Mouse (Mus musculus) intestine, postnatal 0 days (tissue): ENCODE measurements around the gene Prr12. TPM values are rescaled to one million over a fixed set of nuclear protein-coding genes. Genes with fewer than 3 reads are reported as not detected.
"Not testable (repeated sequence)": the region's sequence is repeated elsewhere in the genome, so short reads cannot be mapped to it uniquely, and the experiment has no call there.

Experiments
- ATAC-seq: fragments of 200-750 bp; cut with Nextera tagmentation; 2 replicates; pipeline ENCODE4 v1.8.0; 2017; ENCODE audit warnings: mild to moderate bottlenecking, moderate TSS enrichment, moderate library complexity
- H3K27ac ChIP-seq: fragments of 300-500 bp; sonication (generic); 2 replicates; pipeline ENCODE4 v1.5.1; 2014; ENCODE audit warnings: mild to moderate bottlenecking, low read depth, low read length, moderate library complexity
- H3K27me3 ChIP-seq: fragments of 300-500 bp; sonication (generic); replicated peaks from 2 replicates; pipeline ENCODE4 v1.6.1; 2014; ENCODE audit warnings: low read length, mixed read lengths; ENCODE audit not compliant: control insufficient read depth, insufficient read depth
- H3K36me3 ChIP-seq: fragments of 300-500 bp; sonication (generic); 2 replicates; pipeline ENCODE4 v1.6.1; 2014; ENCODE audit warnings: mild to moderate bottlenecking, moderate library complexity; ENCODE audit not compliant: control insufficient read depth, insufficient read depth
- H3K4me1 ChIP-seq: fragments of 300-500 bp; sonication (generic); replicated peaks from 2 replicates; pipeline ENCODE4 v1.6.1; 2014; ENCODE audit warnings: antibody characterized with exemption, low read length, mixed read lengths; ENCODE audit not compliant: control insufficient read depth, insufficient read depth
- H3K4me2 ChIP-seq: fragments of 300-500 bp; sonication (generic); replicated peaks from 2 replicates; pipeline ENCODE4 v1.6.1; 2014; ENCODE audit warnings: low read depth, mild to moderate bottlenecking, moderate library complexity
- H3K4me3 ChIP-seq: fragments of 300-500 bp; sonication (generic); 2 replicates; pipeline ENCODE4 v1.5.1; 2014; ENCODE audit warnings: low read depth, low read length
- H3K9ac ChIP-seq: fragments of 300-500 bp; sonication (generic); 2 replicates; pipeline ENCODE4 v1.6.1; 2014; ENCODE audit warnings: mild to moderate bottlenecking, low read depth, low read length
- H3K9me3 ChIP-seq: fragments of 300-500 bp; sonication (generic); 2 replicates; pipeline ENCODE4 v1.6.1; 2016; ENCODE audit warnings: mixed run types; ENCODE audit not compliant: control insufficient read depth
- CTCF ChIP-seq: sonication (generic); IDR thresholded peaks from 2 replicates; pipeline ENCODE4 v1.5.1; 2016; ENCODE audit warnings: low read depth, mild to moderate bottlenecking, control low read depth, antibody characterized with exemption, moderate library complexity
- WGBS: fragments of 180-500 bp; shearing (Covaris S2); extraction: QIAGEN DNeasy Blood & Tissue Kit; methylation state at CpG from one replicate; pipeline ENCODE4 v1.1.7; 2014; 5-methylcytosine and 5-hydroxymethylcytosine counted together
- polyA plus RNA-seq: library from polyadenylated mRNA; unstranded; fragments of >200 nt; fragmentation: Nextera tagmentation; extraction: Ambion mirVana; gene quantifications from 2 replicates; pipeline ENCODE4 v1.2.1, GENCODE M21; 2015

Gene Prr12
- polyA plus RNA-seq: 2.4 and 2.6 TPM in 2 replicates

DNA sequence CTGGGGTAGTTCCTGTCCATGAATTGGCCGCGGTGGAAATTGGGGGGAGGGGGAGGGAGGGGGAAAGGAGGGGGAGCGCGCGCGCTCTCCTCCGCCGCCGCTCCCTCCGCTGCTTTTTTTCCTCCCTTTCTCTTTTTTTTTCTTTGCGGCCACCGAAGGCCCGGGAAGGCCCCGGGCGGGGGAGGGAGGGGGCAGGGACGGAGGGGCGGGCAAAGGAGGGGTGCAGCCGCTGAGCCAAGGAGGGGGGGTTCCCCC lies at the start of gene Prr12:
Gene Prr12, minus strand, starts transcription at position 20 of the 255 bp plus-strand sequence.
- H3K36me3 ChIP-seq: peaks cover 28% of the 10 kb centered on the region
- ATAC-seq: peak; percentile 5; the same call in 1 of the 2 replicates
- 2% methylated on average over 16 of the region's 18 CpGs for WGBS

DNA sequence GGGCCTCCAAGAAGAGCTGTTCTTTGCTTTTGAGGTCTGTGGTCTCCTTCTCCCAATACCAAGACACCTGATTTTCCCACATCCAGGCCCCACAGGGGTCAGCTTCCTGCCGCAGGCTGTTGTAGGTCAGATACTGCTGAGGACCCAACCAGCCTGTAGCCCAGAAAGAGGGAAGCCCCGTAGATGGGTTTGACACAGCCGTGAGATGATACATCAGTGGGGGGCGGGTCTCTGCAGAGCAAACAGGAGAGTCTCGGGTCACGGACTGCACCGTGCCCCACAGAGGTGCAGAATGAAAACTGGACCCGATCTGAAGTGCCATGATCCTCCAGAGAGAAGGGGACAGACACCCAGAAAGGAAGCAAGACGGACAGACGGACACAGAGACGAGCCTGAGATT lies 49.8 kb upstream of the Prr12 start:
- Histone ChIP-seq H3K9me3 (no peaks in the 10 kb centered on the region), H3K36me3 (peaks cover 15% of the 10 kb centered on the region; the same call in 1 of the 2 replicates), H3K9ac (peak overlapping the region; percentile 71), H3K4me2 (peak overlapping the region; percentile 67), H3K27me3 (no peaks in the 10 kb centered on the region), H3K27ac (peak overlapping the region; percentile 85), H3K4me3 (peak overlapping the region; percentile 45), H3K4me1 (no peaks in the 10 kb centered on the region; the same call in none of the 2 replicates)
- 52% methylated on average over 11 of the region's 11 CpGs for WGBS
- ATAC-seq: no peak
- TF ChIP-seq CTCF: no peak

More for the DNA sequence above, at the start of gene Prr12:
- no peak for TF ChIP-seq CTCF
- peak within 1 kb of the TSS; percentile 75 for H3K9ac ChIP-seq
- peaks cover 4% of the 10 kb centered on the region; the same call in 1 of the 2 replicates for H3K4me1 ChIP-seq
- no peaks in the 10 kb centered on the region for H3K9me3 ChIP-seq
- H3K4me3 ChIP-seq: peak within 1 kb of the TSS; percentile 90
- peak within 1 kb of the TSS; percentile 93 for H3K27ac ChIP-seq
- H3K4me2 ChIP-seq: peak within 1 kb of the TSS; percentile 94
- no peaks in the 10 kb centered on the region for H3K27me3 ChIP-seq

DNA sequence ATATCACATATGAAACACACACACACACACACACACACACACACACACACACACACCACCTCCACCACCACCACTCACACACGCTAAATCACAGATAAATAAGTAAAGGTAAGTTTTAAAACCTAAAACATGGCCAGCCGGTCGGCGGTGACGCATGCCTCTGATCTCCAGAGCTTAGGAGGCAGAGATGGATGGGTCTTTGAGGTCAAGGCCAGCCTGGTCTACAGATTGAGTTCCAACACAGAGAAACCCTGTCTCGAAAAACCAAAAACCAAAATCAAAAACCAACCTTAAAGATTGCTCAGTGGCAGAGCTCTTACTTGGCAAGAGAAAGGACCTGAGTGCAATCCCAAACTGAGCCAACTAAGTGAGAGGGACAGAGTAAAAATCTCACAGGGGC lies 47.4 kb upstream of the Prr12 start:
- Histone ChIP-seq H3K9ac (no peak overlapping the region; the same call in 1 of the 2 replicates), H3K27ac (no peak overlapping the region), H3K9me3 (no peaks in the 10 kb centered on the region), H3K4me2 (peak overlapping the region; percentile 67), H3K4me3 (peak overlapping the region; percentile 45), H3K4me1 (no peaks in the 10 kb centered on the region; the same call in 1 of the 2 replicates), H3K36me3 (peaks cover 36% of the 10 kb centered on the region), H3K27me3 (no peaks in the 10 kb centered on the region)
- TF ChIP-seq CTCF: no peak
- no peak for ATAC-seq
- WGBS: 90% methylated on average over 6 of the region's 6 CpGs

GRCm38 (mm10) chr7:45098541-45099240 lies 46.0 kb upstream of the Prr12 start:
- H3K4me3 ChIP-seq: 0 out of 2 replicates have a peak overlapping the region, but pooled peaks have one; percentile 12
- no peaks in the 10 kb centered on the region; the same call in 1 of the 2 replicates for H3K4me1 ChIP-seq
- no peak overlapping the region for H3K27ac ChIP-seq
- peaks cover 43% of the 10 kb centered on the region for H3K36me3 ChIP-seq
- H3K9me3 ChIP-seq: no peaks in the 10 kb centered on the region
- 89% methylated on average over 8 of the region's 8 CpGs for WGBS
- no peaks in the 10 kb centered on the region for H3K27me3 ChIP-seq
- peak overlapping the region; percentile 67 for H3K4me2 ChIP-seq
- peak; percentile 63 for TF ChIP-seq CTCF
- no peak overlapping the region for H3K9ac ChIP-seq
- no peak for ATAC-seq

DNA sequence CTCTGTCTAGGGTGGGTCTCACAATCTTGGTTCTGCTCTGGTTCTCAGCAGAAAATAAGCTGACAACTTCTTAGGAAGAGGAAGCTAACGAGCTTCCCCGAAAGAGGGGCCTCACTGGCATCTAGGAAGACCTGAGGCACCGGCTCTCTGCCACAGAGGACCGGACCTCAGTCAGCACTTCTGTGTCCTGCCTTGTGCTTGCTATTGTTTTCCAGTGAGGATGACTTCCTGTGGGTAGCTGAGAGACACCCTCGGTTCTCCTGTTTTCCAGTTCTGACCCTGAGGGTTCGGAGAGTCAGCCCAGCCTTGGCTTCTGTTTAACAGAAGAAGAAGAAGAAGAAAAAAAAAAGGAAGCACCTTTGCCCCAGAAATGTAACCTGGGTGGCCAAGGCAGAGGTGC lies 44.8 kb upstream of the Prr12 start:
- Histone ChIP-seq H3K9ac (no peak overlapping the region), H3K36me3 (peaks cover 39% of the 10 kb centered on the region), H3K4me1 (no peaks in the 10 kb centered on the region; the same call in 1 of the 2 replicates), H3K4me2 (0 out of 2 replicates have a peak overlapping the region, but pooled peaks have one; percentile 6), H3K9me3 (no peaks in the 10 kb centered on the region), H3K27me3 (no peaks in the 10 kb centered on the region), H3K27ac (no peak overlapping the region; the same call in 1 of the 2 replicates), H3K4me3 (no peak overlapping the region)
- TF ChIP-seq CTCF: no peak
- 42% methylated on average over 6 of the region's 6 CpGs for WGBS
- no peak for ATAC-seq

- not testable (repeated sequence) for H3K4me1 ChIP-seq, H3K4me2 ChIP-seq, H3K4me3 ChIP-seq, ATAC-seq, H3K9ac ChIP-seq, H3K27ac ChIP-seq, H3K9me3 ChIP-seq, H3K27me3 ChIP-seq
- WGBS: 91% methylated on average over 14 of the region's 14 CpGs
- H3K36me3 ChIP-seq: peaks cover 29% of the 10 kb centered on the region
Measured at GRCm38 (mm10) chr7:45095965-45096364, 43.3 kb upstream of the Prr12 start.
